Mouse (Mus musculus) spleen, adult 2 months (tissue): ENCODE data around the gene Bub1b.

Experiments used
- CTCF ChIP-seq: fragments of 200-500 bp; IDR thresholded peaks from 2 replicates; pipeline ENCODE4 v1.5.1; 2011; ENCODE audit warnings: mild to moderate bottlenecking, inconsistent platforms; ENCODE audit not compliant: insufficient read depth, insufficient read length, insufficient replicate concordance; ENCODE audit errors: extremely low read depth
- POLR2A ChIP-seq: fragments of 200-500 bp; IDR thresholded peaks from 2 replicates; pipeline ENCODE4 v1.6.1; 2011; ENCODE audit warnings: low read depth, low read length, inconsistent platforms

GRCm38 (mm10) chr2:118686693-118687092 is 88.7 kb downstream of the Bub1b start:
- no peak for TF ChIP-seq CTCF
- TF ChIP-seq POLR2A: no peak
